Mouse (Mus musculus): ENCODE measurements around the gene Rgs19.

Rgs19 gene

DNA sequence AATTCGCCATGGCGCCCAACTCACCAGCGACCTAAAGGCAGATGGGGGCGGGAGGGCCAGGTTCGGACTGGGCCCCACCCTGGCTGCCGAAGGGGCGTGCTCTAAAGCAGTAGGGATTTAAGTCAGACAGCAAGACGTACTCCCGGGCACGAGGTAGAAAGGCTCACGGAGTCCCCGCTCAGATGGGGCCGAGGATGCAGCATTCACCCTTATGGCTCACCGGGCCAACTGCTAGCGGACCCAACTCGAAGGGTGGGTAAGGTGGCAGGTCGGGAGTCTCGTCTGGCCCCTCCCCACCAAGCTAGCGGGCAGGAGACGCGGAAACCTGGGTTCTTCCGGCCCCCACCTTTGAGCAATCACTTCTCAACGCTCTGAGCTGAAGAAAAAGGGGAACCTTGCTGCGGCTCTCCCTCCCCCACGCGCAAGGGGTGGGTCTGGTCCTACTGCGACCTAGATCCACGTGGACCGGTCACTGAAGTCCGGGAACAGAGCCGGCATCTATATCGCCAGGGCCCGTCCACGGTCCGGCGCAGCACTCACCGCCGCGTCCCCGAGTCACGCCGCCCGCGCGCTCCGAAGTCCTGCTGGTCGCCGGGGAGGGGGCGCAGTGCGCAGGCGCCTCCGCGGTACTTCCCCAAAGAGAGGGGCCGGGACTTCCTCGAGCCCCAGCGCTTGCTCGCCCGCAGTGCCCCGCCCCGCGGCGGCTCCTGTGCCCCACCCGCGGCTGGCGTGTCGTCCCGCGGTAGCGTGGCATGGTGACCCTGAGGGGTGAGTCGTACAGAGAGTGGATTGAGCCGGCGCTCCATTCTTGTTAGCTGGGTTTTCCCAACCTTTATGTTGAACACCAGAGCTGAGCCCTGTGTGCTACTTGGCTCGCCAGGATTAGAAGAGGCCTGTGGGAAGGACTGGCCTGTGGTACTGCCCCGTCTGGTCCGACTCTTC, at the start of gene Rgs19:
Gene Rgs19, minus strand, starts transcription at position 639 of the 942 bp plus-strand sequence.
- DNase-seq = peak; percentile 87 to 92

DNA sequence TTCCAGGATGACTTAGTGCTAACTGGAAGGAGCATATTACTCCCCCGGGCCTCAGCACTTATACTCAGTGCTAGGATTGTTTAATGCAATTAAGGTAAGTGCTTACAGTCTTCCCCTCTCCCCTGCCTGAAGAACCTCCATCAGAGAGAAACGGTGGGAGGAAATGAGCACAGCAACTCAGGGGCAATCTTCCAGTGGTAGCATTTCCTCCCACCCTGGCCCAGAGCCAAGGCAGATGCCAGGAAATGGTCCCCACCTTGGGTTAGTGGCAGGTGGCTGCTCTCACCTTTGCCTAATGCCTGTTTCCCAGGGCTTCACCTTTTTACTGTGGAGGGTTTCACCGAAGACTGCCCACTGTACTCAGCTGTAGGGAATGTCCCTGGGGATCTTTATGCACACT, 36.3 kb upstream of the Rgs19 start:
- DNase-seq = no peak

DNA sequence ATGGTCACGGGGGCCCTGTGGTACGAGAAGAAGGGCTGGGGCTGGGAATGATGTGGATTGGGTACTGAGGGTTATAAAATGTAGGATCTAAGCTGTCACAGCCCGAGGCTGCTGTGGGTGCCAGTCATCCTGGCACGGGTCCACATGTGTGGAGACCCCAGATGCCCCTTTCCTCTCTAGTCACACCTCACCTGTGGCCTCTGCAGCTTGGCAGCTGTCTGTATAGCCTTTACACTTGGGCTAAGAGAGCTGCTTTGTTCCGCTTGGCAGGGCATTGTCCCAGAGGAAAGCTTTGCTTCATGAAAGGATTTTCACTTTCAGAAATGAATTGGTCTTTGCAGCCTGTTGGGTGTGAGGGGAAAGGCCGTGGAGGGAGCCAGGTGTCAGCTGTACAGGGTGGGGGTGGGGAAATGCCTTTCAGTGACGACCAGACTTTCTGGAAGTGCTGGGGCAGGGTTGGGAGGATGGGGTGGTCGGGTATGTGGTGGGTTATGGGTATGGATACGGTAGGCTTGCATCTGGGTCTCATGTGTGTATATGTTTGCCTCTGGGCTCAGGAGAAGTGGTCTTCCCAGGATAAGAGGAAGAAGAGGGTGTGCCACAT, 34.0 kb upstream of the Rgs19 start:
- no peak for DNase-seq

DNA sequence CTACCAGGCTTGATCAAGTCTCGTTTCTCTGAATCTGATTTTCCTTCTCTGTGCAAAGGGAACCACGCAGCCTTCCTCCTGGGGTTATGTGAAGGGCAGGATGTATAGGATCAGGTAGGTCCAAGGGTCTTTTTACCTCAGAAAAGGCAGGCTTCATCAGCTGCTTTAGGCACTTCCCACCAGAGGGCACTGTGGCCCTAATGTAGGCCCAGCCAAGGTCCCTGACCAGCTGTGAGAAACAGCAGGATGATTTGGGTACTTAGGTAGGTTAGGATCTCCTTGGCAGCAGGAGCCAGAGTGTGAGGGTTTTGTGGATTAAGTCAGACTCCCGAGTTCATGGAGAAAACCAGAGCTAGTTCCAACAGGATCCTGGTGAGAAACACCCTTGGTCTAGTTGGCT, 28.4 kb upstream of the Rgs19 start:
- peak in 1 of 2 experiments; percentile 15 for DNase-seq

DNA sequence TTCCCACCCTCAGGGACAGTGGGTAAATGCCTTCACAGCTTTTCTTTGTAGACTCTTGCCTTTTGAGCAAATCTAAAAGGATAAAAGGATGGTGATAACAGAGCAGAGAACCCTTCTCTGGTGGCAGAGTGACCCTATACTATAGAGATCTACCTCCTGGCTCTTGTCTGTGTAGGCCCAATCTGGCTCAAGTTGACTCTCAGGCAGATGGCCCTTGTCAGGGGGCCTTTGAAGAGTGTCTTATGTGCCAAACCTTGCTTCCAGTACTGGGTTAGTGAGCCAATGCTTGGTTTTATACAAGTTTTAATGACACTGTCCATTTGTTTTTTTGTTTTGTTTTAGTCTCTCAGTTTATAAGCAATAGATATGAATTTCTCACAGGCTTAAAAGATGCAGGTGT, 27.4 kb upstream of the Rgs19 start:
- DNase-seq = no peak

DNA sequence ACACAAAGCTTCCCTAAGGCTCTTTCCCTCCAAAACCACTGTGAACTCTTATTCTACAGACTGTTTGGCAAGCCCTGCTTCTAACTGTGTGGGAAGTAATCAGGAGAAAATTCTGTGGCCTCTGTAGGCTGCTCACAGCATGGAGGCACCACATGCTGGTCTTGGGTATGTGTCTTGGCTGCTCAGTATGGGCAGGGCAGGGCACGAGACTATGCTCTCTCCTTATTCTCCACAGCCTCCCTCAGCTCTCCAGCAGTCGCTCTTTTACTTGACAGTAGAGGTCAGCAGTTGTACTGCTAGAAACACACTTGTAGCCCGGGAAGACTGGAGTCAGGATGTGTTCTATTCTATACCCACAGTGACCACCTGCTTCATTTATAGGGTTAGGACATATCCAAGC, 26.3 kb upstream of the Rgs19 start:
- no peak for DNase-seq

DNA sequence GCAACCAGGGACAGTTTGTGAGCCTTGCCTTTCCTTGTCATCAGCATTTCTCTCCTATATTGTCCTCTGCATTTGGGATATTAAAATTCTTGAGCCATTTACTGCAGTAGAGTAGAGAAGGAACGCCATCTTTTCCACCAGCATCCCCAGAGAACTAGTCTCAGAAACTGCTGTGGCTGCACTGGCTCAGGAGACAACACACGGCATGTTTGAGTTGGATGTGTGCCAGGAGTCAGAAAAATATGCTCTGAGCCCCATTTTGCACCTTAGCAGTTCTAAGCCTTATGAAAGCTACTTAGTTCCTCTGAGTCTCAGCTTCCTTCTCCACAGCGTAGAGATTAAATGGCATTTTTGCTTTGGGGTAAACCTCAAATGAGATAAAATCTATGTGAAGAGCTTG, 23.2 kb upstream of the Rgs19 start:
- no peak for DNase-seq

DNA sequence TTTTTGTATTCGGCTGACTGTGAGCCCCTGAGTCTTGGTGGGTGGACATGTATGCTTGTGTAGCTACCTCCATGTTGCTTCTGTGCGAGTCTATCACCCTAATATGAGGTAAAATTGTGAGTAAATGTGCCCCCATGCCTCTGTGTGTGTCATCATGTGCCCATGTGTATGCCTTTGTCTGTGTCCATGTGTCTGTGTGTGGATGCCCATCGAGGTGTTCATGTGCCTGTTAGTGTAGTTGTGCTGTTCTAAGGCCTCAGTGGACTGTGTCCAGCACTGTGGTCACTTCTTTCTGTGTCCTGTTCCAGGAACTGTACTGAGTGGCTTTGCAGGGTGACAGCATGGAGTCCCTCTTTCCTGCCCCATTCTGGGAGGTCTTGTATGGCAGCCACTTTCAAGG, 21.6 kb upstream of the Rgs19 start:
- no peak for DNase-seq

DNA sequence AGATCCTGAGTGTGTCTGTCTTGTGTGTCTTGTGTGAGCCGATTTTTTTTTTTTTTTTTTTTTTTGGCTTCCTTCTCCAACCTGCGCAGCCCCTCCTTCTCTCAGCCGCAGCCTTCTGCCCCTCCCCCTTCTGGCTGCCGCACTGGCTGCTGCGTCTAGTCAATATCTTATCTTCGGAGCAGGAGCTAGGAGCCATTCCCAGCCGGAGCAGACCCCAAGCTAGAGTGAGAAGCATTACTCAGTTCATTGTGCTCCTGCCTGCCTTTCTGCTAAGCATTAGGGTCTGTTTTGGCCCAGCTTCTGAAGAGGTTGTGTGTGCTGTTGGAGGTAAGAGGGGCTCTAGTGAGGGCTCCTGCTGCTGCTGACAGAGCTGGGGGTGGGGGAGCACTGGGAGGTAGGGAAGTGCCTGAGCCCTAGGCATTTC, 21.1 kb upstream of the Rgs19 start, which contains the start of gene Oprl1:
Gene Oprl1, plus strand, starts transcription at position 114 of the 424 bp plus-strand sequence.
- DNase-seq = no peak

DNA sequence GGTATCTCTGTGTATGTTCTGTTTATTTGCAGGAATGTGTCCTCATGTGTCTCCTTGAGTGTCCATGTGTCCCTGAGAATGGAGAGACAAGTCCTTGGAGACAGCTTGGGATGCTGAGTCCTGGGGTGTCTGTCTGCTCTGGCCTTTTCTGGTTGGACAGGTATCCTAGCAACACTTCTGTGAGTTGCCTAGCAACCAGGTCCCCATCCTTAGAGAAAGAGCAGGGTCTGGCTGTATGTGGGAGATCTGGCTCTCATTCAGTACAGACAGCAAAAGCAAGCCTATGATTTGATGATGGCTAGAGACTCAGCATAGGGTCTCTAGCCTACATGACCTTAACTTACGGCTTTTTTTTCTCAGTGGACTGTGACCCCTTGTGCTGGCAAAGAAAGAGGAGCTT, 20.0 kb upstream of the Rgs19 start:
- DNase-seq = no peak

DNA sequence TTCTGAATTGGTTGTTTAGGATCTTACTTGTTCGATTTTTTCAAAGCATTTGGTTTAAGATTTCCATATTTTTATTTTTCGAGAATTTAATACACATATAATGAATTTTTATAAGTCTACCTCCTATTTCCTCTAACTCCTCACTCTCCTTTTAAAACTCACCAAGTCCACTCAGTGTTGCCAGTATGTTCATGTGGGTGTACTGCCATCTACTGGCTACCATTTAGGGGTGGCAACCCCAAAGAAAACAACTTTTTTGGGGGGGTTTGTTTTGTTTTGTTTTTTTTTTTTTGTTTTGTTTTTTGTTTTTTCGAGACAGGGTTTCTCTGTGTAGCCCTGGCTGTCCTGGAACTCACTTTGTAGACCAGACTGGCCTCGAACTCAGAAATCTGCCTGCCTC, 12.9 kb upstream of the Rgs19 start:
- DNase-seq = no peak

DNA sequence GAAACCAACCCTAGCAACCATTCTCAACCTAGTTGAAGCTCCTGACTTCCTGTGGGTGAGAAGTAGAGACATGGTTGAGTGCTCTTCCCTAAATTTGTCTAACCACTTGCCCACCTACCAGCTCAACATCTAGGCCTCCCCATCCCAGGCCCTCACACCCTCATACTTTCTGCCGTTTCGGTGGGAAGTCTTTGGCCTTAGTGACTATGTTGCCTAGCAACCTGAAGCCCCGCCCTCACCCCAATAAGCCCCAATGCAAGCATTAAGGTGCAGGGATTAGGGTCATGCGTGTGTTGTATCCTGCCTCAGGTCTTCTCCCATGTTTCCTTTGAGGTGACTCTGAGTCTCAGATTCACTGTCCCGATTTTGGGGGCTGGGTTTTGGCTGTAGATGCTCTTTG, 4.5 kb upstream of the Rgs19 start, which contains the start of gene Lkaaear1:
Gene Lkaaear1, minus strand, starts transcription at position 202 of the 400 bp plus-strand sequence.
- peak in 1 of 2 experiments; percentile 46 for DNase-seq

DNA sequence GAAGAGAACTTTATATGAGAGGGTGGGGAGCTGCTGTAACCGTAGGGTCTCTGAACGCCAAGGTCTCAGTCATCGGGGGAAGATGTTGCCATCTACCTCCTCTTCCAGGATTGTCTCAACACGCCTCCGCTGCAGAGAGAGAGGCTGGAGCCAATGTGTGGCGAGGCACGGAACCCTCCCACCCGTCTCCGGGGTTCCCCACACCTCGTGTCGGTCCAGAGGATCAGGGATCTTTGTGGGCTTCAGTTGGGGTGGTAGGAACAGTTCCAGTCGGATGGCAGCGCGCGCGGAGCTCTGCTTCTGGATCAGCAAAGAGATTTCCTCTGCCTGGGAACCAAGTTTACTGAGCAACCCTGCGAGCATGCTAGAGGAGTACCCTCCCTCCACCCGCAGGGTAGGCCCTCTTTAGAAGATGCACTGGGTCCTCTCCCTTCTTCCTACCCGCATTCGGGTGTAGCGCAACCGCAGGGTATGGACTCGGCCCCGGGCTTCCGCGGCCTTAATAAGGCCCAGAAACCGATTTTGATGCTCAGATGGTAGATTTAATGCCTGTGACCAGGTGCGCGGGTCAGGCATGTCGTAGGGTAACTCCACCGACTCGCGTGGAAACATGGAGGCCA, 3.1 kb upstream of the Rgs19 start:
- DNase-seq = no peak

DNA sequence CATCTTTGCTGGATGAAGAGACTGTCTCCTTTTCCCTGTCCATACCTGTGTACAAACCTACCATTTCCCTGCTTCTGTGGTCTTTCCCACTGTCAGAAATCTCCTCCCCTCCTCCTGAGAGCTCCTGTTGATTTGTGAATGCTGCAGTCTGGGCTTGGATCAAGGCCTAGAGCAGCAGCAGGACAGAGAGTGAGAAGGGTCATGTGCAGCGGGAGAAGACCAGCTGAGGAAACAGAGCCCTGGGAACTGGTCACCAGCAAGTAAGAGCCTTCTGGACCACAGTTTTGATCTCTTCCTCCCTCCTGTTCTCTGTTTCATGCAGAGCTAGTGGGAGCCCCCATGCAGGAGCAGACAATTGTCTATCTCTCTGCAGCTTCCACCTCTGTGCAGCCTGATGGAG, 2.0 kb upstream of the Rgs19 start:
- DNase-seq = no peak

DNA sequence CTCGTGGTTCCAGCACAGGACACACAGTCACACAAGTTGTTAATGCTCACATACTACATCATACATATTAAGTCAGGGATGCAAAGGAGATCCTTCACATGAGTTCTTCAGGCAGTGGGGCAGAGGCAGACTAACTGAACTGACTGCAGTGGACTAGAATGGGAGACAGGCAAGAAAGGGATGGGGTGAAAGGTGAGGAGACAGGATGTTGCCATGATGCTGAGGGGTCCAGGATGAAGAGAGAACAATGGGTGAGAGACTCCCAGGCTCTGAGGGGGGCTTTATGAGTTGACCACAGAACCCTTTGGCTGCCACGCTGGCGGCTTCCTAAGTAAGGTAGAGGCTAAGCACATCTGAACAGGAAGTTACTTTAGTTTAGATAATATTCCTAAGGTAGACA, 804 bp upstream of the Rgs19 start:
- no peak for DNase-seq

DNA sequence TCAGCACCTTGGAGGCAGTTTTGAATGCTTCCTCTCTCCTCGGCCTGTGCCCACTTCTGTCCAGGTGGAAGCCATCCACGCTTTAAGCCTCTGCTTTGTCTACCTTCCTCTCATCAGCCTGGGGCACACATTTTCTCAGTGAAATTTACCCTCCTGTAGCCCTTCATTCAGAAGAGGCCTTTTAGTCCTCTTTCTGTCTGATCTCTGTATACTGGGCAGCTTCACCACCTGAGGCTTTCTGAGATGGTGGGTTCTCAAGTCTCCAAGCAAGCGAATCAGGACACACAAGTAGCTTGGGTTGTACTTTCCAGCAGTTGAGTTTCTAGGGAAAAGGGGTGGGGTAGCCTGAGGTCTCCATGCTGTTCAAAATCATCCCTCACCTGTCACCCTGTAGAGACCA, 1.5 kb downstream of the Rgs19 start:
- DNase-seq = no peak

DNA sequence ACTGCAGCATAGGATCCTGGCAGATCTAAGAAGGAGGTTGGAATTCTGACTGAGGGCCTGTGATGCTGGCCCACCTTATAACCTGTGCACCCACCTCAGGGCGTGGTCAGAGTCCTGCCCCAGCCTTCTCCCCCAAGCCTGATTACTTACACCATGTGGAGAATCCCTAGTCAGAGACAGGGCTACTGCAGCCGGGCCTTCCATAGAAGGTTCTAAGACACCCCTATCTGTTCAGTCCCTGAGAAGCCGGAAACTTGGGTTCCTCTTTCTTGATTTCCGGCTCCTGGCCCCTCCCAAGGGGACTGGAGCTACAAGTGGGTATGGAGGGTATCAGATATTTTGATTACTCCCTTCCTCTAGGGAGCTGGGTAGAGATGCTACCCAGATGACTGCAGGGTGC, 2.2 kb downstream of the Rgs19 start:
- peak in 1 of 2 experiments; percentile 47 for DNase-seq

DNA sequence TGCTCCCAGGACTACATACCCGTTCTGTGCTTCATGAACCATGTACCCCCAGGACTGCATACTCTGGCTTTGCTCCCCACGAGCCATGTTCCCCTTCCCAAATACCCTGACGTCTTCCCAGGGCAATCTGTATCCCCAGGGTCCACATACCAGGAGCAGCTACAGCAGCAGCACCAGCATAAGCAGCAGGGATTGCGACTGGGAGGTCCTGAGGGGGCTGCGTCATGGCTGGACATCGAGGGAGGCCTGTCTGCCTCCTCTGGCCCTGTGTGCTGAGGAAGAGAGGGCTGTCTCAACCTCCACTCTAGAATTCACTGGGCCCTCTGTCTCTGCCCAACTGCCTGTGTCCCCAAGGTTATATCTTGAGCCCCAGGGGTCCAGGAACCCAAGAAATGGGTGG, 2.7 kb downstream of the Rgs19 start:
- no peak for DNase-seq

DNA sequence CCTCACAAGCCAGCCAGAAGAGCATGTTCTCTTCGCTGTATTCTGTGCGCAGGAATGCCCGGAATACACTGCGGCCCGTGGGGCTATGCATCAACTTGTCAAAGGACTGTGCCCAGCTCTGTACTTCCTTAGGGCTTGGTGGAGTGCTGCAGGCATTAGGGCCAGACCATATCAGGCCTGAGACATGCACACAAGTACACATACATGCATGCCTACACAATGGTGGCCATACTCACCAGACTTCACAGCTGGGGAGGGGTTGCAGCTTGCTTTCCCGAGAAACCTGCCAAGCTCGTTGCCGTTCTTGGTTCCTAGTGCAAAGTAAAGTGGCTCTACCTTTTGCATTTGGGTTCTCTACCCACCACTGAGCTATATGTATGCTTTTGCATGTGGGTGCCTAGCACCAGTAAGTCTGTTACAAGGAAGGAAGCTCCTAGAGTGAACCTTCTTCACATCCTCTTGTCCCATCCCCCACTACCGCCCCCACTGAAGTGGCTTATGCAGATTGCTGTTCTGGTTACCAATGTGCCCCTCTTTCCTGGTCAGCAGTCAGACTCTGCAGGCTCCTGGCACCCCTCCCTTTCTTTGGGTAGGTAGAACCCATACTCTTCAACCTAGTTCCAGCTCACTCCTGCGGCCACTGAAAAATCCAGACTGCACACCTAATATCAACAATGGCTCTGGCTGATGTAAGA, 4.2 kb downstream of the Rgs19 start:
- DNase-seq = no peak

DNA sequence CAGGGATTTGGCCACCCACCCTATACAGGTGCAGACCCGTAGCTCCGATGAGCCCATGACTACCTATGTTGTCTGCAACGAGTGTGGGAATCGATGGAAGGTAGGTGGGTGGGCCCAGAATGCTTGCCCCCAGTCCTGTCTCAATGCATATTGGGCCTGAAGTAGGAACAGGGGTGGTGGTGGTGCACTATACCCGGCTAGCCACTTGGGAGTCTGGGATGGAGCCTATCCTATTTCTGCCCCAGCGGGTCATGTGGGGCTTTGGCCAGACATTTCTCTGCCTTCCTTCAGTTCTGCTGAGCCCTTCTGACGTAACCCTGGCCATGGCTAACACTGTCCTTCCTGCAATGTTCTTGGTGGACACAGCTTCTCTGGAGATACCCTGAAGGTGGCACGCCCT, 6.2 kb downstream of the Rgs19 start:
- no peak for DNase-seq

DNA sequence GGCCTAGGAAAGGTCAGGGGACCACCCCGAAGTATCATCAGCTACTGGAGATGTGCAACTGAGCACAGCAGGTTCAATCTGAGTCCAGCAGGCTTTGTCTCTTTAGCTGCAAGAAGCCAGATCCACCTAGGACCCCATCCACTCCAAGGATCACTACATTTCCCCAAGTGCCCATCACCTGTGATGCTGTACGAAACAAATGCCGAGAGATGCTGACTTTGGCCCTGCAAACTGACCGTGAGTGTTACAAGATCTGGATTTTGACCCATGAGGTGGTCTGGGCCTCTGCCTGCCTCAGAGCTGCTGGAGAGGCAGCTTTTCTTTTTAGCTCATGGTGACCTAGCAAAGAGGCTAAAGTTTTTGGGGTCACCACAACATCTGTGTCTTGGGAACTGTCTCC, 8.1 kb downstream of the Rgs19 start:
- DNase-seq = no peak

DNA sequence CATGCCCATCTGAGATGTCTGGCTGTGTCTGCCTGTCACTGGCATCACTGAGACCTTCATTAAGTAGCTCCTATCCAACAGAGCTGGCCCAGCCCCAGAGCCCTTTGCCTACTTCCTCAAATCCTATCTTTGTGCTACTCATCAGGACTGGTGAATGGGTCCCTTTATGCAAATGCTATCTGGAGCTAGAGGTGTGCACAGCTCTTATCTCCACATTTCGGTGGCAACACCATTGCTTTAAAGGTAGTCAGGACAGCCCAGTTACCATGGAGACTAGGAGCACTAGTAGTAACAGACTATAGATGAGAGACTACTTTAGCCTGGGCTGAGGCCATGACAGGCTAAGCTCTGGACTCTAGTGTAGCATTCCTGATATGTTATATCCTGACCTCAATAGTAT, 9.1 kb downstream of the Rgs19 start:
- DNase-seq = no peak

DNA sequence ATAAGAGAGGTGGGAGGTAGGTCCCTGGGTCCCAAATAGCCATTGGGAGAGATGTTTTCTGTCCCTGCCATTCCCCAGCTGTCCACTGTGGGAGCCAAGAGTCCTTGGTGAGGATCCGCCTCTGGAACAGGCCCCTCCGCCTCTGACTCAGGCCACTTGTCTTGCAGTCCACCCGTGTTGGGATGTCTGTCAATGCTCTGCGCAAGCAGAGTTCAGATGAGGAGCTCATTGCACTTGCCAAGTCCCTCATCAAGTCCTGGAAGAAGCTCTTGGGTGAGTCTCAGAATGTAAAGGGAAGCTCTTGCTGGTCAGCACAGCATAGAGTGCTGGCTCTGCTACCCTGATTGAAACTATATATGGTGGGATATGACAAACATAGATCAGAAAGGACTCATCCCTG, 10.4 kb downstream of the Rgs19 start:
- DNase-seq = no peak
